Mouse (Mus musculus) heart, embryonic 14.5 days (tissue): ENCODE measurements around the gene Hand1. TPM values are rescaled to one million over a fixed set of nuclear protein-coding genes. Genes with fewer than 3 reads are reported as not detected.

ENCODE experiments used
- ATAC-seq: fragments of 200-750 bp; cut with Nextera tagmentation; 2 replicates; pipeline ENCODE4 v1.8.0; 2017; ENCODE audit warnings: low read depth, moderate TSS enrichment; ENCODE audit not compliant: insufficient number of reproducible peaks, insufficient read depth, low FRiP score
- H3K27ac ChIP-seq, 2 experiments: fragments of 200-500 bp in 1 of 2; fragments of 300-500 bp in 1 of 2; sonication (generic) in 1 of 2; replicated peaks in 1 of 2; 2 replicates each; pipeline ENCODE4 v1.5.1; 2012 to 2014; ENCODE audit warnings: low read depth in 2 of 2, low read length in 2 of 2, control low read depth in 1 of 2, mild to moderate bottlenecking in 1 of 2, mixed read lengths in 1 of 2; ENCODE audit not compliant: control insufficient read depth in 1 of 2, insufficient read depth in 1 of 2
- H3K27me3 ChIP-seq: fragments of 300-500 bp; sonication (generic); 2 replicates; pipeline ENCODE4 v1.6.1; 2014; ENCODE audit warnings: mild to moderate bottlenecking, low read length, control low read depth; ENCODE audit not compliant: control insufficient read depth, insufficient read depth
- H3K36me3 ChIP-seq: fragments of 300-500 bp; sonication (generic); 2 replicates; pipeline ENCODE4 v1.6.1; 2014; ENCODE audit warnings: mild to moderate bottlenecking, control low read depth, low read length, mixed read lengths; ENCODE audit not compliant: control insufficient read depth, insufficient read depth
- H3K4me1 ChIP-seq, 2 experiments: fragments of 200-500 bp in 1 of 2; fragments of 300-500 bp in 1 of 2; sonication (generic) in 1 of 2; 2 replicates each; pipeline ENCODE4 v1.6.1; 2012 to 2014; ENCODE audit warnings: low read length in 2 of 2, control low read depth in 1 of 2, mixed read lengths in 1 of 2; ENCODE audit not compliant: control insufficient read depth in 2 of 2, insufficient read depth in 2 of 2
- H3K4me2 ChIP-seq: fragments of 300-500 bp; sonication (generic); 2 replicates; pipeline ENCODE4 v1.6.1; 2014; ENCODE audit warnings: mild to moderate bottlenecking, low read length
- H3K4me3 ChIP-seq, 2 experiments: fragments of 200-500 bp in 1 of 2; fragments of 300-500 bp in 1 of 2; sonication (generic) in 1 of 2; 2 replicates each; pipeline ENCODE4 v1.5.1; 2012 to 2014; ENCODE audit warnings: low read length in 2 of 2, mild to moderate bottlenecking in 2 of 2, control low read depth in 1 of 2, low read depth in 1 of 2, moderate library complexity in 1 of 2; ENCODE audit not compliant: control insufficient read depth in 1 of 2, insufficient read depth in 1 of 2
- H3K9ac ChIP-seq: fragments of 300-500 bp; sonication (generic); 2 replicates; pipeline ENCODE4 v1.6.1; 2014; ENCODE audit warnings: mild to moderate bottlenecking, low read length
- H3K9me3 ChIP-seq: fragments of 300-500 bp; sonication (generic); 2 replicates; pipeline ENCODE4 v1.6.1; 2016; ENCODE audit warnings: low read length, control low read depth; ENCODE audit not compliant: control insufficient read depth
- WGBS: fragments of 180-500 bp; shearing (Covaris S2); extraction: QIAGEN DNeasy Blood & Tissue Kit; methylation state at CpG from one replicate; pipeline ENCODE4 v1.1.7; 2014; 5-methylcytosine and 5-hydroxymethylcytosine counted together
- polyA plus RNA-seq: library from polyadenylated mRNA; unstranded; fragments of >200 nt; fragmentation: Nextera tagmentation; extraction: Ambion mirVana; gene quantifications from 2 replicates; pipeline ENCODE4 v1.2.1, GENCODE M21; 2014

Hand1 gene
- polyA plus RNA-seq, 1 experiment from 2014 or later = 13.0 TPM

DNA sequence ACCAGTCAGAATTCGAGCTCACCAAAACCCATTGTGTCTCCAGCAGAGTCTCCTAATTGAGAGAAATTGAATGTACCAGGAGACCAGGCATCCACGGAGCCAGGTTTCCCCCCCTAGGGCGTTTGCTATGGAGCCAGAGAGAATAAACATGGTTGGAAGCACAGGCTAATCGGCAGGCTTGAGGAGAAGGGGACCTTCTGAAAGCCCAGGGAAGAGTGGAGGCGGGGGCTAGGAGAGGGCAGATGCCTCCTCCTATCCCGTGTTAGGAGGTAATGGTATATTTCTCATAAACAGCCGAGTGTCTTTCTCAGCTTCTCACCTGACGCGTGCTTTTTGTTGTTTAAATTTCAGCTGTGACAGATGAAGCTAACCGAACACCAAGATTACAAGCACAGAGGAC, 8.4 kb upstream of the Hand1 start:
- no peak overlapping the region for H3K27ac ChIP-seq
- WGBS = 34% methylated on average over 10 of the region's 10 CpGs

GRCm38 (mm10) chr11:57837861-57838680, 5.5 kb upstream of the Hand1 start:
- Histone ChIP-seq H3K27ac (no peak overlapping the region), H3K4me3 (no peak overlapping the region), H3K9me3 (no peaks in the 10 kb centered on the region), H3K27me3 (peaks cover 77% of the 10 kb centered on the region), H3K36me3 (no peaks in the 10 kb centered on the region), H3K4me1 (peaks cover 6 to 11% of the 10 kb centered on the region in 2 experiments), H3K9ac (no peak overlapping the region), H3K4me2 (peak overlapping the region; percentile 3; the same call in 1 of the 2 replicates)
- ATAC-seq = no peak
- 35% methylated on average over 22 of the region's 22 CpGs for WGBS

More for the DNA sequence above, 8.4 kb upstream of the Hand1 start:
- Histone ChIP-seq H3K27me3 (peaks cover 49% of the 10 kb centered on the region), H3K36me3 (no peaks in the 10 kb centered on the region), H3K4me1 (peaks cover 6 to 8% of the 10 kb centered on the region in 2 experiments; a peak in 3 of 4 replicates), H3K9ac (no peak overlapping the region), H3K9me3 (no peaks in the 10 kb centered on the region), H3K4me3 (no peak overlapping the region), H3K4me2 (no peak overlapping the region)
- ATAC-seq = no peak

- peak overlapping the region; percentile 28 to 51; a peak in 2 of 4 replicates for H3K27ac ChIP-seq
- peaks cover 6 to 11% of the 10 kb centered on the region in 2 experiments for H3K4me1 ChIP-seq
- H3K27me3 ChIP-seq = peaks cover 82% of the 10 kb centered on the region
- peak overlapping the region; percentile 64 for H3K4me2 ChIP-seq
- no peaks in the 10 kb centered on the region for H3K36me3 ChIP-seq
- 5% methylated on average over 38 of the region's 38 CpGs for WGBS
- ATAC-seq = no peak
- peak overlapping the region; percentile 22 to 35 for H3K4me3 ChIP-seq
- H3K9me3 ChIP-seq = no peaks in the 10 kb centered on the region
- H3K9ac ChIP-seq = peak overlapping the region; percentile 69
These were observed 4.5 kb upstream of the Hand1 start for GRCm38 (mm10) chr11:57836872-57837680.

GRCm38 (mm10) chr11:57836401-57836800, 3.8 kb upstream of the Hand1 start:
- H3K4me1 ChIP-seq = peaks cover 6 to 11% of the 10 kb centered on the region in 2 experiments
- H3K9ac ChIP-seq = peak overlapping the region; percentile 69; the same call in 1 of the 2 replicates
- H3K4me3 ChIP-seq = 0 out of 4 replicates have a peak overlapping the region, but pooled peaks of 1 of the 2 experiments have one; percentile 22
- 27% methylated on average over 9 of the region's 9 CpGs for WGBS
- no peaks in the 10 kb centered on the region for H3K9me3 ChIP-seq
- H3K4me2 ChIP-seq = peak overlapping the region; percentile 64
- peaks cover 88% of the 10 kb centered on the region for H3K27me3 ChIP-seq
- peak overlapping the region; percentile 28 to 51; a peak in 2 of 4 replicates for H3K27ac ChIP-seq
- H3K36me3 ChIP-seq = no peaks in the 10 kb centered on the region
- no peak for ATAC-seq

- WGBS = 38% methylated on average over 3 of the region's 3 CpGs
- no peak overlapping the region; the same call in 1 of the 2 replicates for H3K4me2 ChIP-seq
- no peak overlapping the region for H3K4me3 ChIP-seq
- H3K9ac ChIP-seq = no peak overlapping the region
- ATAC-seq = no peak
- H3K9me3 ChIP-seq = no peaks in the 10 kb centered on the region
- peaks cover 87% of the 10 kb centered on the region for H3K27me3 ChIP-seq
- H3K36me3 ChIP-seq = no peaks in the 10 kb centered on the region
- peaks cover 6 to 11% of the 10 kb centered on the region in 2 experiments for H3K4me1 ChIP-seq
- H3K27ac ChIP-seq = peak overlapping the region; percentile 28 to 51; a peak in 2 of 4 replicates
These were observed 3.3 kb upstream of the Hand1 start for GRCm38 (mm10) chr11:57835931-57836330.

- Histone ChIP-seq H3K27me3 (peaks cover 90% of the 10 kb centered on the region), H3K9me3 (no peaks in the 10 kb centered on the region), H3K9ac (0 out of 2 replicates have a peak overlapping the region, but pooled peaks have one; percentile 26), H3K4me2 (no peak overlapping the region), H3K4me1 (peaks cover 6 to 11% of the 10 kb centered on the region in 2 experiments), H3K27ac (no peak overlapping the region; a peak in 1 of 4 replicates), H3K4me3 (no peak overlapping the region), H3K36me3 (no peaks in the 10 kb centered on the region)
- no peak for ATAC-seq
- WGBS = 18% methylated on average over 2 of the region's 2 CpGs
These were observed 2.7 kb upstream of the Hand1 start for GRCm38 (mm10) chr11:57835331-57835730.

GRCm38 (mm10) chr11:57834031-57834430, 1.4 kb upstream of the Hand1 start:
- ATAC-seq = no peak
- peak overlapping the region; percentile 88 for H3K4me2 ChIP-seq
- H3K9ac ChIP-seq = peak overlapping the region; percentile 67

More at GRCm38 (mm10) chr11:57834031-57834430, 1.4 kb upstream of the Hand1 start:
- Histone ChIP-seq H3K36me3 (no peaks in the 10 kb centered on the region), H3K27ac (peak overlapping the region; percentile 18 to 76; a peak in 3 of 4 replicates), H3K4me1 (peaks cover 9 to 17% of the 10 kb centered on the region in 2 experiments), H3K9me3 (no peaks in the 10 kb centered on the region), H3K27me3 (peaks cover 90% of the 10 kb centered on the region), H3K4me3 (peak overlapping the region; percentile 15 to 24)
- WGBS = 30% methylated on average over 6 of the region's 6 CpGs
